Mouse (Mus musculus) lung, postnatal 25 days (tissue): ENCODE measurements around the gene Mtg1.

ENCODE experiments used
- DNase-seq: peaks from one replicate; pipeline ENCODE4 v3.0.0; 2022; ENCODE audit warnings: low spot score

Gene Mtg1

DNA sequence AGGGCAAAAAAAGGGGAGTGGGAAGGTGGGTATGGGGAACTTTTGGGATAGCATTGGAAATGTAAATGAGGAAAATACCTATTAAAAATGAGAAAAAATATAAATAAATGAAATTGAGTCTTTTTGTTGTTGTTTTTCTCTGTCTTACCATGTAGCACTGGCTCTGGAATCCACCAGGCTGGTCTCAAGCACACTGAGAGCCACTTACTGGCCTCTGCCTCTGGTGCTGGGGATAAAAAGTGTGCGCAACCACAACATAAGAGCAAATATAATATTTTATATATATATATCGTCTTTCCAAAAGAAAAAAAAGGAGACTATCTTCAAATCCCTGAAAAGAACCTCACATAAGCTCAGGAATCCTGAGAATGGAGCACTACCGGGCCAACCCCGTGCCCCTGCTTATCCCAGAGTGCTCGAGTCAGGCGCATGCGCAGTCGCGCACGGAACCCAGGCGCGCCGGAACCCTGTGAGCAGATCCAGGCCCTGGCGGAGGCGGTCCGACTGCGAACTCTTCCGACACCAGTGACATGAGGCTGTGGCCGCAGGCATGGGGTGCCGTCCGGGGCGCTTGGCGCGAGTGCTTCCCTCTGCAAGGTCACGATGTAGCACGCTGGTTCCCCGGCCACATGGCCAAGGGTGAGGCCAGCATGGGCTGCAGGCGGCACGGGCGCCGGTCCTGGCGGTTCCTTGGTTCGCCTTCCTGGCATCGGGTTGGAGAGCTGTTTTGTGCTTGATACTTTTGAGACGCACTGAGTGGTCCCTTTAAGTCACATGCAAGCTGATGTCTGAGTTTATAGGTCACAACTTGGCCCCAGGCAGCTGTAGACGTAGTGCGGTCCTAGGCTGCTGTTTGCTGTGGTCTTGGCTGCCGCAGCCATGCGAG lies at the start of gene Mtg1:
Gene Mtg1, plus strand, starts transcription at position 430 of the 886 bp plus-strand sequence.
- DNase-seq = peak; percentile 95

DNA sequence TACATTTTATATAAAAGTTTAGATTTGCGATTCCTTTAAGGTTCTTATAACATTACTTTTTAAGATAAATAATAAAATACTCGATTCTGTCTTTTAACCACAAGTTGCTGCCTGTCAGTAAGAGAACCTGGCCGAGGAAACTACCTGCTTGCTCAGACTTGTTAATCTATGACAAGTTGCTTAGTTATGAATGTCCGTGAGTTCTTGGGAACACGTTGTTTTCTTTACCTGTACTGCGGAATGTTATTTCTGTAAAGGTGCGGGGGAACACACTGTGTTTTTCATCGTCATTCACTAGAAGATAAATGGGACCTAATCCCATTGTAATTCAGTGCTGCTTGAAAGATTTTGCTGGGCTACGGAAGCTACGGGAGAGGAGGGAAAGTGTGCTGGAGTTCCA lies 46.8 kb upstream of the Mtg1 start:
- no peak for DNase-seq

DNA sequence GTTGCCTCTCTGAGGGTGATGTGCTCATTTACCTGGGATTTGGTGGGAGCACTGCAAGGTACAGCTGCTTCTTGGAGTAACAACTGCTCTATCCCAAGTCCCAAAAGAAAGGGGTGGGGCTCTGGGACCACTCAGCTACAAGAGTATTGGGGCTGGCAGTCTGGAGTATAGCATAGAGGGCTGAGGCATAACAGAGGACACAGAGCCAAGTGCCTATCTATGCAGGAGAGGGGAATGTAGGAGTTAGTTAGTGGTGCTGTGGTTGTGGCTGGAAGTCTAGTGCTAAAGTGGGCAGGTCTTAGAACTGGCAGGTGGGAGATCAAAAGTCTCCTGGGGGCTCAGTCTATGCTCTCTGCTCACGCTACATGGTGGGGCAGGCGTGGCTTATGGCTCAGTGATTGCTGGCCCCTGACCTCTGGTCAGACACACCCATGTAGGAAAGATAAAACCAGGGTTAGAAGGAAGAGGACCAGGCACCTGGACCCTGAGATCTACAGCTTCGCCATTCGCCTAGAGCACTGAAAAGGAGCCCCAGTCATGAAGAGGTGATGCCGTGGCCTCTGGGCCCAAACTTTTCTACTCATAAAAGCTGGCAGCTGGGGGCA lies 44.3 kb upstream of the Mtg1 start, which contains the start of gene Prap1:
Gene Prap1, plus strand, starts transcription at position 472 of the 605 bp plus-strand sequence.
- DNase-seq = no peak

DNA sequence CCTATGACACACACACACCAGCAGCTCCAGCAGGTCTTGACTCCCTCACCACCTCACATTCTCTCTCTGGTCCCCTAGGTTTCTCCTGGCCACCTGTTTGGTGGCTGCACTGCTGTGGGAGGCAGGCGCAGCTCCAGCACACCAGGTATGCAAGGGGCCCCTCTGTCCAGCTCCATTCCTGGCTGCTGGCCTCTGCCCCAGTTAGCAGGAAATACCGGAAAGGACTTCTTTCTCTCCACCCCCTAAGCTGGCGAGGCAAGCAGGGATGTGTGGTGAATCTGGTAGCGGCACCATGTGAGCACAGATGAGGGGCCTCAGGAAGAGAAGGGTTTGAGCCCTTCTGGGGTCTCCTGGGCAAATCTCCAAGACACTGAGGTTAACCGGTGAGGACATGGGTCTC lies 42.4 kb upstream of the Mtg1 start:
- DNase-seq = no peak

DNA sequence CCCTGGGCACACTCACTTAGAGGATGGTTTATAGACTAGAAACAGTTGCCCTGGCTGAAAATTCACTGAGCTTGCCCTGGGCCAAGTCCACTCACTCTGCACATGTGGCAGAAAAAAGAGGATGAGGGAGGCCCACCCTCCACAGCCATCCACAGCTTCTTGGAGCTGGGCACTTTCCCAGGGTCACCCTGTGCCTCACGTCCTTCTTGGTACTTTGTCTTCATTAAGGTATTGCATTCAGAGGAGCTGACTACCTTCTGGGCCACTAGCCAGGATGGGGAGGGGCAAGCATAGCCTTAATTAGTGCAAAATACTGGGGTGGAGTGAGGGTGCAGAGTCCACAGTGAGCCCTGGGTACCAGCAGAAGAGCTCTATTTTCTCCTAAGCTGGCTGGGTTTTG lies 41.8 kb upstream of the Mtg1 start:
- DNase-seq = no peak

DNA sequence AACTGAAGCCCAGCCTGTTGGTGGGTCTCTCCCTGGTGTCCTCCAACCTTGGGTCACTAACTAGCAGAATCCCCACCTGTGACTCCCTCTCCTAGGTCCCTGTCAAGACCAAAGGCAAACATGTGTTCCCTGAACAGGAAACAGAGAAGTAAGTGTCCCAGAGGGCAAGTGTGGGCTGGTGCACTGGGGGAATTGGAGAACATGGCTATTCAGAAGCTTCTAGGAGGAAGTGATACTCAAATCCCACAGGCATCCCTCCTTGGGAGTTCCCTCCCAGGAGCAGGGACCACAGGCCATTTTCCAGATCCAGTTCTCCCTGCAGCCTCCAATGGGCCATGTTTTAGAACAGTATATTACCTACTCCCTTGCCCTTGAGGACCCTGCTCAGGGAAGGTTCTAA lies 41.3 kb upstream of the Mtg1 start:
- DNase-seq = no peak

DNA sequence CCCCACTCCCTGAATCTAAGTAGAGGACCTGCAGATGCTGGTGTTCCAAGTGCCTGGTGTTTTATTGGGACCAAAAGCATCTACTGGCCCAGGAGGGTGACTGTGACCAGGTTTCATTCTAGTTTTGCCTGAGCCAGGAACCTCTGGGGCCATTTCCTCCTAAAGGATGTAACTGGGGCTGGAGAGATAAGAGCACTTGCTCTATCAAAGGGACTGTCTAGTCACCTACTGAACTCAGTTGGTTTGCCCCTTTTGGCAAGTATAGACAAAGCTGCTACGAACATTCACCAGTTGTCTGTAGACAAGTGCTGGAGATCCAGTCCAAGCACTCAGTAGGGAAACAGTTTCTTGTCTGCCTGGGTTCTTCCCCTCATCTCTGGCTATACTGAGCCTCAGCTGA lies 38.9 kb upstream of the Mtg1 start:
- no peak for DNase-seq

DNA sequence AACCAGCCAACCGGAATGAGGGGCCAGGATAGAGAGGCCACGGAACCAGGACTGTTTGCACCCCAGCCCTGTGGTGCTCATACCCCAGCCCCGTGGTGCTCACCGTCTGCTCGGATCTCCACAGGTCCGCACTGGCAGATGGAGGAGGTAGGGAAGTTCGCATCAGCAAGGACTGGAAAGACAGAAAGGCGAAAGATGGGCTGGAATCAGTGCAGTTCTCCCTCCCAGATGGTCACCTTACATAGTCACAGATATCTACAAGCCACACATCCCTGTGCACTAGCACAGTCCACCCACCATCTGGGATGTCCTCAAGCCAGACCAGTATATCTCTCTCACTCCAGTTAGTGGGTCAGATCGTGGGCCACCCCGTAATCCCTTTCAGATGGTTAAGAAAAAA lies 35.9 kb upstream of the Mtg1 start:
- DNase-seq = no peak

DNA sequence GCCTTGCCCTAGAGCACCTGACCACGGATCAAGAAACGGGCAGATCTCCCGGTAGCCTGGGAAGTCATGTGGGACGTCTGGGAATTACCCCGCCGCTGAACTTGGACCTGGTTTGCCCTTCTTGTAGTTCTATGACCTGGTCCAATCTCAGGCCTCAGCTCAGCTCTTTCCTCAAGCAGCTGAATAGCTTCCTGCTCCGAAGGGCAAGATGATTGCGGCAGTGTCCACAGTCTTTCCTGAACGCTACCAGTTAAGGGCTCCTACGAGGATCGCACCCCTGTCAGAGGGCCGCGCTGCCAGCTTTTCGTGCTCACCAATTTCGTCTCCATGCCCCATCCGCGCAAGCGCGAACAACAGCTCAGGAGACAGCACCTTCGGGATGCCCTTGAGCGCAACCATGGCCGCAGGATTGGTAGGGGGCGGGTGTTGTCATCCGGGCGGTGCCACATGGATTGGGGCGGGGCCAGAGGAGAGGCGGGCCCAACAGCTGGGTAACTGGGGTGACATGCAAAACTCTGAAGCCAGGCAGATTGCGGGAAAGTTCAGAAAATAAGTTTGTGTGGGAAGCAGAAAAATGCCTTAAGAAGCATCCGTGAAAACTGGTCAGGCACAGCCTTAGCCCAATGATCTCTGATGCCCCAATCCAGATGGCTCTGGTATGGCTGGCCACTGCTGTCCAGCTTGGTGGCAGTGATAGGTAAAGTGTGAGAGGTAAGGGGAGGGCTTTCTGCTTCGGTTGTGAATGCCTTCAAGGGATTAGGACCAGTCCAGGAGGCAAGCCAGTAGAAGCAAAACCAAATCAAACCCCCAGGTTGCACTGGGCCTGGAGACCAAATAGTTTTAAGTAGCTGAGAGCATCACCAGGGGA lies 35.1 kb upstream of the Mtg1 start, which contains the start of gene Fuom:
Gene Fuom, minus strand, starts transcription at position 449 of the 868 bp plus-strand sequence.
- DNase-seq = peak; percentile 85

DNA sequence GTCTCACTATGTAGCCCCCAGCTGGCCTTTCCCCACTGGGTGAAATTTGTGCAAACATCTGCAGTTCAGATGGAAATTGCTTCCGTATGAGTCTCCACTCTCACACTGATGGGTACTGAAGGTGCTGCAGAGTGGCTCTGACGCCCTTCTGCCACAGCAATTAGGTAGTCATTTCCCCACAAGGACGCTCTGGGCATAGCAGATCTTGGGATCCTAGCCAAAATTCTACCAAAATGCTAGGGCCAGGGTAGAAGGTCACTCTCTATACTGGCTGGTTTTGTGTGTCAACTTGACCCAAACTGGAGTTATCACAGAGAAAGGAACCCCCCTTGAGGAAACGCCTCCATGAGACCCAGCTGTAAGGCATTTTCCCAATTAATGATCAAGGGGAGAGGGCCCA lies 33.4 kb upstream of the Mtg1 start:
- DNase-seq = no peak

DNA sequence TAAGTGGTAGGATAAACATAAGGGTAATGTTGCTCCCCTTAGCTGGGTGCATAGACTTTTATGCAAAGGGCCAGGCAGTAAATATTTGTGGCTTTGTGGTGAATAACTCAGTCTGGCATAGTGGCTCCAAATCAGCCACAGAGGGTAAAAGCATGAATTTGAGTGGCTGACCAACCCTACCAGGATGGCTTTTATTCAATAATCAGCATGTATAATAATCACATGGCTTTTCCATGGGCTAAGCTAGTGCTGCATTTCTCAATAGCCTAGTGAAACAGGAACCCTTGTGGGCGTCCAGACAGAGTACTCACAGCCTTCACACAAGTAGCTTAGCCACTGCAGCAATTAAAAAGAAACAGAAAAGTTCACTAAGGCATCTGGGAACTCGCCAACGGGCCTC lies 25.4 kb upstream of the Mtg1 start:
- DNase-seq = peak; percentile 48

DNA sequence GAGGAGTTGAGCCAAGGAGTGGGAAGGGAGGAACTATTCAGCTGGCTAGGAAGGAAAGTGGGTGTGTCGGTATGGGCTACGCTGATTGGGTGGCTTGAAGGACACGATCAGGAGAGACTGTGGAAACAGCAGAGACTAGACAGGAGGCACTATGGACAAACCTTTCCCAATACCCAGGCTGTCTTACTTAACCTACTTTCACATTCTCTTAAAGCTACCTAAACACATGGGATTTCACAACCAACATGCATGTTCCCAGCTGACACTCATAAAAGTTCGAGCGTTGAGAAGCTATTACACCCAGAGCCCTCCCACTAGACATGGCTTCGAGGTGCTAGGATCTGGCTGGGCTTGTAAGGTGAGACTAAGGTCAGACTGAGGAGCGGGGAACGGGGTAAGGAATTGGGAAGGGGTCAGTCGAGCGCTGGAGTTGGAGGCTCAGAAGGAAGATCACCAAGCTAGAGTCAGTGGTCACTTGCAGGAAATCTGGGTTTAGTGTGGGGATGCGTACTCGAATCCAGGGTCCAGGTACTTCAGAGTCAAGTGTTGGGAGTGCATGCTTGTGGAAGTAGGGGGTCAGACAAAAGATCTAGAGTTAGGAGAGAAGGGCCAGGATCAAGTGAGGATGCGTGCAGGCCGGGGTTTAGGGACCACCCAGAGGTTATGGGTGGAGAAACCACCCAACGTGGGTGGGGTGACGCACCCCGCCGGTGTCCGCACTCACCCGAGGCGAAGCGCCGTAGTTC lies 21.6 kb upstream of the Mtg1 start, which contains the start of gene Paox:
Gene Paox, plus strand, starts transcription at position 217 of the 746 bp plus-strand sequence.
- peak; percentile 88 for DNase-seq

DNA sequence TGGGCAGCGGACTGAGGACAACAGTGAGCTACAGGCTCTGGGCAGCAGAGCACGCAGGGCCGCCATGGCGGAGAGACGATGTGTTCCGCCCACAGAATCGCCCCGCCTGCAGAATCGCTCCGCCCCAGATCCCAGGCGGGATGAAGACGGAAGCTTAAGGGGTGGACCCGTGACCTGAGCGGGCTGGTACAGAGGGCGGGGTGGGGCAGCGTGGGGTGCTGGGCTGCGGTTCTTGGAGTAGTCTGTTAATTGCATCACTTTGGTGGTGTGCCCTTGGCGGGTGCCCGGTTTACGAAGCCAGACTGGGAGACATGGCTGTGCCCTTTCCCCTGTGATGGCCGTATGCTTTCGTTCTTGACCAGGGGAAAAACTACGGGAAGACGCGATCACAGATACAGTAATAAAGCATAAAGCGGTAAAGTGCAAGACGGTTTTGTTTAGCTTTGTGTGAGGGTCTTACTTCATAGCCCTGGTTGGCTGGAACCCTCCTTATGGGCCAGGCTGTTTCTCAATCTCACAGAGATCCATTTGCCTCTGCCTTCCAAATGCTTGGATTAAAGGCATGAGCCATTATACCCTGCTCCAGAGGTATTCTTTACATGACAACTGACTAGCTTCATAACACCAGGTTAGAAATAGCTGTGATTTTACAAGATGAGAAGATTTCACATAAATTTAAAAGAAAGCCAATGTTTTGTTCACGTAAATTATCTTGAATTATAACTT lies 20.9 kb upstream of the Mtg1 start, which contains the start of gene Echs1:
Gene Echs1, minus strand, starts transcription at position 148 of the 726 bp plus-strand sequence.
- peak; percentile 95 for DNase-seq

DNA sequence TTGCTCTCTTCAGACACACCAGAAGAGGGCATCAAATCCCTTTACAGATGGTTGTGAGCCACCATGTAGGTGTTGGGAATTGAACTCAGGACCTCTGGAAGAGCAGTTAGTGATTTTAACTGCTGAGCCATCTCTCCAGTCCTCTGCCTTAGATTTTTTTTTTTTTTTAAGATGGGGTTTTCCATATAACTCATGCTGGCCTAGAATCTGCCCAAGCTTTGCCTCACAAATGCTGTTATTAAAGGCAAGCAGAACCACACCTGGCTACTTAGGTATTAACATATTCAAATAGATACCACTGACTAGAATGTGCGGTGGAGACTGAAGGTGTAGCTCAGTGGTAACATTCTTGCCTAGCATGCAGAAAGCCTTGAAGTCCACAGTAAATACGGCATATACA lies 16.9 kb upstream of the Mtg1 start:
- no peak for DNase-seq

DNA sequence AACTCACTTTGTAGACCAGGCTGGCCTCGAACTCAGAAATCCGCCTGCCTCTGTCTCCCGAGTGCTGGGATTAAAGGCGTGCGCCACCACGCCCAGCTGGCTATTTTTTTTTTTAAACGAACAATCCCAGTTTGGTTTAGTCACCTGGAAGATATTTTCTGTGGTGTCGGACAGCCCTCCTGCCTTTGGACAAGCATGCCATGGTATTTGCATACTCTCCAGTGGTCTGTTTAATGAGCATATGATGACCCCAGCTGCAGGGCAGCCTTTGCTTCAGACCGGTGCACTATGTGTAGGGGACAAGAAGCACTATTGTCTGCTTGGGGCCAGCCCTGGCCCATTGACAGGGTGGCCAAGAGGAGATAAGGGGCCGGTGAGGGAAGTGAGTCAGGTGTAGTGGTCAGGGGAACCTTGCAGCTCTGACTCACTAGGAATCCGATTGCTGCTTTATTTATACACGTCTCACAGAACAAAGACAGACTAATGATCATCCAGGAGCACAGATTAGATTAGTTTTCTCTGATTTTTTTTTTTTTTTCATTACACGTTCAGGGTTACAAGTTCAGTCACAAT lies 15.9 kb upstream of the Mtg1 start:
- no peak for DNase-seq

DNA sequence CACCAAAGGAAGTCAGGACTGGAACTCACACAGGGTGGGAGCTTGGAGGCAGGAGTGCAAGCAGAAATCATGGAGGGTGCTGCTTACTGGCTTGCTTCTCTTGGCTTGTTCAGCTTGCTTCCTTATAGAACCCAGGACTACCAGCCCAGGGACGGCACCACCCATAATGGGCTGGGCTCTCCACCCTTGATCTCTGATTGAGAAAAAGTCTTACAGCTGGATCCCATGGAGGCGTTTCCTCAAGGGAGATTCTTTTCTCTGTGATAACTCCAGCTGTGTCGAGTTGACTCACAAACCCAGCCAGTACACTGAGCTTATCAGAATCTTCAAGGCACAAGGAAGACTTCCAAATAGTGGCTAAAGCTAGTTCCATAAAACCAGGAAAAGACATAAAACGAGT lies 14.6 kb upstream of the Mtg1 start:
- no peak for DNase-seq

DNA sequence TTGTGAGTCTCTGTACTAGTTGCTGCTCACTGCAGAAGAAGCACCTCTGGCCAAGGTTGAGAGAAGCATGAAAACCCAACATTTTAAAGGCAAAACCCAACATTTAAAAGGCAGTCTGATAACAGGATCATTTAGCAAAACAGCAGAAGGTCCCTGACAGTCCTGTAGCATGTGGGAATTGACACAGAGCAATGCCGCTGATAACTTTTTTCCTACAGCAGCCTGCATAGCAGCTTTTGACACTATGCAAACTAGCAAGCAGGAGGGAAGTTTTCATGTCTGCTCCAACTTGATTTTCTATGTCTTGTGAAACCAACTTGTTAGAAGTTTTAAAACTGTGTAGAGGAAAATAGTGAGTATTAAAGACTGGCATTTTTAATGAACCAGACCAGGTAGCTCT lies 13.0 kb upstream of the Mtg1 start:
- DNase-seq = no peak

DNA sequence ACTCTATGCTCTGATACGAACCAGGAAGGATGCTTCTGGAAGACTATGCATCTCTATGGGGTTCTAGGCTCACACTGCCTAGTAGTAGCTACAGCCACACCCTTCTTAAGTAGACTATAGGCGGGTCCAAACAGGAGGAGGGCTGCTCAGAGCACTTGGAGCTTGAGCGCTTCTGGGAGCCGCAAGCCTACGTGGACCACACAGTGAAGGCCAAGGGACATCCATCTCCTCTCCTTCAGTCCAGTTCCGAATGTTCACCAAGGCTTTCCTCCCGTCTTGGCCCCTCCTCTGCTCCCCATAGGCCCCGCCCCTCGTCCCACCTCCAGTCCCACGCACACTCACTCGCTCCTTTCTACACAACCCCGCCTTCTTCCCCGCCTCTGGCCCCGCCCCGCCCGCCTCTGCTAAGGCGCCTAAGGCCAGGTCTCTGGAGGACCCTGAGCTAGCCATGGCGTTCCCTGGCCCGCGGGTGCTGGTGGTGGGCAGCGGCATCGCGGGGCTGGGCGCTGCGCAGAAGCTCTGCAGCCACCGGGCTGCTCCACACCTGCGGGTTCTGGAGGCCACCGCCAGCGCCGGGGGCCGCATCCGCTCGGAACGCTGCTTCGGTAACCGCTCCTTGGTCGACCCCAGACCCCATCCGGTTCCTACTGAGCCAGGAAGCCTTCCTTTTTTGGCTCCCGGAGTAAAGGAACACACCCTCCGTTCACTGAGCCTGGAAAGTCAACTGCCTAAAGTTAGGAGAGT lies 11.9 kb upstream of the Mtg1 start:
- DNase-seq = peak; percentile 95

DNA sequence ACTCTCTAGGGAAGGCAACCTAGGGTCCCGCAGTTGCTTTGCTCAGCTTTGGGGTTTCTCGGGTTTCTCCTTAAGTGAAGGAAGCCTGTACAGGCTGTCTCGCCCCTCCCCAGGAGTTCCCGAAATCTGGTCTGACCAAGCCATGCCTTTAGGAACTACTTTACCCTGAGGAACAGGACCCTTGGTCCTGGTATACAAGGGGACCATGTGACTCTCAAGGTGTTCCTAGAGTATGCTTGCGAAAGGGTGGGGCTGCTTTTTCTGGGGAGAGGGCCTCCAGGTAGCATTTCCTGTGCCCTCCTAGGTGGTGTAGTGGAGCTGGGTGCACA lies 11.4 kb upstream of the Mtg1 start:
- peak; percentile 22 for DNase-seq

DNA sequence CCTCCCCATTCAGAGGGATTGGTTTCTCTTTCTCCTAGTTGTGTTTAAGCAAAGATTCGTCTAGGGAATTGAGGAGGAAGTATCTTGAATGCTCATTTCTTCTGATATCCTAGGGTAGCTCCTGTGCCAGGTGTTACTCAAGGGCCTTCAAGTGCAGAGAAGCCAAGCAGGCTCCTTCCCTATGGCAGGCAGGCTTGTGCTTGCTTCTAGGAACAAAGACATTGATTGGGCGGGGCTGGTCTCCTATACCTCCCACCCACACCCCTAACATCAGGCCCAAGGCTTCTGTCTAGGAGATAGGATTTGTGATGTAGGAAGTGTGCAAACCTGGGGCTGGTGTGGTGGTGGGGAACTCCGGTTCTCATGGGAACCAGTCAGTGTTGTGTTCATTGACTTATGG lies 10.4 kb upstream of the Mtg1 start:
- no peak for DNase-seq
